Mouse (Mus musculus): ENCODE results near the gene Psmb9. TPM values are rescaled to one million over a fixed set of nuclear protein-coding genes. Genes with fewer than 3 reads are reported as not detected.

The Psmb9 gene
- total RNA-seq, 1 experiment from 2014 or later = 124 TPM

GRCm38 (mm10) chr17:34196941-34197894 is 9.7 kb upstream of the Psmb9 start, which contains the start of gene Psmb8:
TSS of gene Psmb8 (plus strand) at chr17:34197721.
- peak; percentile 74 to 77 for ATAC-seq (replicated peaks in 1 of 2; ENCODE audit: insufficient read depth in 1 of 2, low FRiP score in 2 of 2, low TSS enrichment in 1 of 2, low read depth in 1 of 2, poor library complexity in 2 of 2, severe bottlenecking in 2 of 2)

- ATAC-seq (replicated peaks in 1 of 2; ENCODE audit: insufficient read depth in 1 of 2, low FRiP score in 2 of 2, low TSS enrichment in 1 of 2, low read depth in 1 of 2, poor library complexity in 2 of 2, severe bottlenecking in 2 of 2) = peak; percentile 63 to 67
Observed at GRCm38 (mm10) chr17:34196491-34196890, 8.9 kb upstream of the Psmb9 start.

- no peak for ATAC-seq (replicated peaks in 1 of 2; ENCODE audit: insufficient read depth in 1 of 2, low FRiP score in 2 of 2, low TSS enrichment in 1 of 2, low read depth in 1 of 2, poor library complexity in 2 of 2, severe bottlenecking in 2 of 2)
Observed at GRCm38 (mm10) chr17:34194723-34195122, 7.2 kb upstream of the Psmb9 start.

GRCm38 (mm10) chr17:34193468-34193867 is 5.9 kb upstream of the Psmb9 start:
- ATAC-seq (replicated peaks in 1 of 2; ENCODE audit: insufficient read depth in 1 of 2, low FRiP score in 2 of 2, low TSS enrichment in 1 of 2, low read depth in 1 of 2, poor library complexity in 2 of 2, severe bottlenecking in 2 of 2) = no peak

GRCm38 (mm10) chr17:34192852-34193251 is 5.3 kb upstream of the Psmb9 start:
- ATAC-seq (replicated peaks in 1 of 2; ENCODE audit: insufficient read depth in 1 of 2, low FRiP score in 2 of 2, low TSS enrichment in 1 of 2, low read depth in 1 of 2, poor library complexity in 2 of 2, severe bottlenecking in 2 of 2) = no peak

- ATAC-seq (replicated peaks in 1 of 2; ENCODE audit: insufficient read depth in 1 of 2, low FRiP score in 2 of 2, low TSS enrichment in 1 of 2, low read depth in 1 of 2, poor library complexity in 2 of 2, severe bottlenecking in 2 of 2) = no peak
Observed at GRCm38 (mm10) chr17:34188986-34189385, 1.4 kb upstream of the Psmb9 start.

- no peak for ATAC-seq (replicated peaks in 1 of 2; ENCODE audit: insufficient read depth in 1 of 2, low FRiP score in 2 of 2, low TSS enrichment in 1 of 2, low read depth in 1 of 2, poor library complexity in 2 of 2, severe bottlenecking in 2 of 2)
Observed at GRCm38 (mm10) chr17:34188010-34188409, 446 bp upstream of the Psmb9 start.

- peak in 1 of 2 experiments; percentile 28; a peak in 1 of 4 replicates for ATAC-seq (replicated peaks in 1 of 2; ENCODE audit: insufficient read depth in 1 of 2, low FRiP score in 2 of 2, low TSS enrichment in 1 of 2, low read depth in 1 of 2, poor library complexity in 2 of 2, severe bottlenecking in 2 of 2)
Observed at GRCm38 (mm10) chr17:34186885-34187260, 691 bp downstream of the Psmb9 start.

GRCm38 (mm10) chr17:34185526-34185925 is 2.0 kb downstream of the Psmb9 start:
- ATAC-seq (replicated peaks in 1 of 2; ENCODE audit: insufficient read depth in 1 of 2, low FRiP score in 2 of 2, low TSS enrichment in 1 of 2, low read depth in 1 of 2, poor library complexity in 2 of 2, severe bottlenecking in 2 of 2) = no peak

GRCm38 (mm10) chr17:34183564-34184219 is 3.9 kb downstream of the Psmb9 start:
- no peak for ATAC-seq (replicated peaks in 1 of 2; ENCODE audit: insufficient read depth in 1 of 2, low FRiP score in 2 of 2, low TSS enrichment in 1 of 2, low read depth in 1 of 2, poor library complexity in 2 of 2, severe bottlenecking in 2 of 2)

- no peak for ATAC-seq (replicated peaks in 1 of 2; ENCODE audit: insufficient read depth in 1 of 2, low FRiP score in 2 of 2, low TSS enrichment in 1 of 2, low read depth in 1 of 2, poor library complexity in 2 of 2, severe bottlenecking in 2 of 2)
Observed at GRCm38 (mm10) chr17:34179913-34180859, 7.4 kb downstream of the Psmb9 start.

GRCm38 (mm10) chr17:34179019-34179418 is 8.5 kb downstream of the Psmb9 start:
- no peak for ATAC-seq (replicated peaks in 1 of 2; ENCODE audit: insufficient read depth in 1 of 2, low FRiP score in 2 of 2, low TSS enrichment in 1 of 2, low read depth in 1 of 2, poor library complexity in 2 of 2, severe bottlenecking in 2 of 2)

- ATAC-seq (replicated peaks in 1 of 2; ENCODE audit: insufficient read depth in 1 of 2, low FRiP score in 2 of 2, low TSS enrichment in 1 of 2, low read depth in 1 of 2, poor library complexity in 2 of 2, severe bottlenecking in 2 of 2) = no peak
Observed at GRCm38 (mm10) chr17:34177179-34177578, 10.4 kb downstream of the Psmb9 start.

- ATAC-seq (replicated peaks in 1 of 2; ENCODE audit: insufficient read depth in 1 of 2, low FRiP score in 2 of 2, low TSS enrichment in 1 of 2, low read depth in 1 of 2, poor library complexity in 2 of 2, severe bottlenecking in 2 of 2) = peak in 1 of 2 experiments; percentile 11; a peak in 1 of 4 replicates
Observed at GRCm38 (mm10) chr17:34174075-34174474, 13.5 kb downstream of the Psmb9 start.

- no peak for ATAC-seq (replicated peaks in 1 of 2; ENCODE audit: insufficient read depth in 1 of 2, low FRiP score in 2 of 2, low TSS enrichment in 1 of 2, low read depth in 1 of 2, poor library complexity in 2 of 2, severe bottlenecking in 2 of 2)
Observed at GRCm38 (mm10) chr17:34172528-34172927, 15.0 kb downstream of the Psmb9 start.

- ATAC-seq (replicated peaks in 1 of 2; ENCODE audit: insufficient read depth in 1 of 2, low FRiP score in 2 of 2, low TSS enrichment in 1 of 2, low read depth in 1 of 2, poor library complexity in 2 of 2, severe bottlenecking in 2 of 2) = peak; percentile 81 to 84
Observed at GRCm38 (mm10) chr17:34170877-34171498, 16.6 kb downstream of the Psmb9 start.

GRCm38 (mm10) chr17:34170487-34170876 is 17.1 kb downstream of the Psmb9 start:
- no peak for ATAC-seq (replicated peaks in 1 of 2; ENCODE audit: insufficient read depth in 1 of 2, low FRiP score in 2 of 2, low TSS enrichment in 1 of 2, low read depth in 1 of 2, poor library complexity in 2 of 2, severe bottlenecking in 2 of 2)

All from hematopoietic stem cell, adult 5-6 weeks (primary cell).